Mouse (Mus musculus): ENCODE measurements around the gene Map1lc3b. TPM values are rescaled to one million over a fixed set of nuclear protein-coding genes. Genes with fewer than 3 reads are reported as not detected.
"Not testable (repeated sequence)": the region's sequence is repeated elsewhere in the genome, so short reads cannot be mapped to it uniquely, and the experiment has no call there.

The Map1lc3b gene
- polyA plus RNA-seq, 1 experiment from 2014 or later = 214 TPM

GRCm38 (mm10) chr8:121593983-121594382 lies 3.8 kb downstream of the Map1lc3b start:
- no peak for ATAC-seq (ENCODE audit: insufficient number of reproducible peaks, insufficient read depth, low FRiP score, low TSS enrichment)
- Histone ChIP-seq H3K4me1 (peaks cover 24% of the 10 kb centered on the region), H3K9me3 (no peaks in the 10 kb centered on the region), H3K4me2 (replicated peaks) (no peak overlapping the region), H3K36me3 (peaks cover 47% of the 10 kb centered on the region), H3K9ac (no peak overlapping the region), H3K27me3 (no peaks in the 10 kb centered on the region), H3K27ac (no peak overlapping the region), H3K4me3 (no peak overlapping the region)
- WGBS = 72% methylated on average over 9 of the region's 9 CpGs

- not testable (repeated sequence) for ATAC-seq (ENCODE audit: insufficient number of reproducible peaks, insufficient read depth, low FRiP score, low TSS enrichment); H3K27ac ChIP-seq; H3K27me3 ChIP-seq; H3K4me1 ChIP-seq; H3K9ac ChIP-seq; H3K9me3 ChIP-seq; H3K4me2 ChIP-seq (replicated peaks); H3K4me3 ChIP-seq
- WGBS = 91% methylated on average over 2 of the region's 2 CpGs
- peaks cover 79% of the 10 kb centered on the region for H3K36me3 ChIP-seq
Measured at GRCm38 (mm10) chr8:121597492-121597891, 7.3 kb downstream of the Map1lc3b start.

DNA sequence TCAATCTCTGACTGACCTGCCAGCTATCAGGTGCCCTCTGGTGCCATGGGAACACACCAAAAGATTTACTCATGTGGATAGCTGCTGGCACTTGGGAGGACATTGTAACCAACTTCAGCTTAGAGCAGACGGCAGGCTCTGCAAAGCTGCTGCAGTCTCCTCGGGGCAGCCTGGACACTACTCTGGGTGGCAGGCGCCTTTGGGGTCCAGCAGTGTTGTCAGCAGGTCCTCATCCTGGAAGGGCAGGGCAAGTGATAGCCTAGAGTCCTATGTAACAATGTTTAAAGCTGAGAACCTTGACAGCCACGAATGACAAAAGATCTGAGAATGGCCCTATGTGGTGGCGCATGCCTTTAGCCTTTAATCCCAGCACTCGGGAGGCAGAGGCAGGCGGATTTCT lies 8.0 kb downstream of the Map1lc3b start:
- no peak for ATAC-seq (ENCODE audit: insufficient number of reproducible peaks, insufficient read depth, low FRiP score, low TSS enrichment)
- Histone ChIP-seq H3K4me1 (no peaks in the 10 kb centered on the region), H3K36me3 (peaks cover 85% of the 10 kb centered on the region), H3K9ac (no peak overlapping the region), H3K4me2 (replicated peaks) (no peak overlapping the region), H3K27ac (no peak overlapping the region), H3K27me3 (no peaks in the 10 kb centered on the region), H3K9me3 (no peaks in the 10 kb centered on the region), H3K4me3 (no peak overlapping the region)
- 91% methylated on average over 7 of the region's 7 CpGs for WGBS

DNA sequence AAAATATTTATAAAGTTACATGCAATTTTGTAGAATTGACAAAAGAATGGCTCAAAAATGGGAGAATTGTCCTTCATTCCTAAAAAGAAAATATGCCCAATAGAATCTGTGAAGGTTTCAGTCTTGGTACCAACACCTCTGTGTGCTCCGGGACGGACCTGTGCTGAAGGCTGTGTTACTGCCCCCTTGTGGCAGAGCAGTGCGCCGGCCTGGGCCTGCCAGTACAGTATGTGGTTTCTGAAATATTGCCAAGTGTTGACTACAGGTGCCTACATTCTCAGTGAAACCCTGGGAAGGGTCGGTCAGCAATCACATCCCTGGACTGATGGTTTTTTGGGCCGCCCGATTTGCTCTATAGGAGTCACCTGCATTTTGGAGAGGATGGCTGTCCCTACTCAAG lies 8.7 kb downstream of the Map1lc3b start:
- H3K27me3 ChIP-seq = no peaks in the 10 kb centered on the region
- H3K4me1 ChIP-seq = no peaks in the 10 kb centered on the region
- no peaks in the 10 kb centered on the region for H3K9me3 ChIP-seq
- H3K4me3 ChIP-seq = no peak overlapping the region
- no peak; the same call in 1 of the 2 replicates for ATAC-seq (ENCODE audit: insufficient number of reproducible peaks, insufficient read depth, low FRiP score, low TSS enrichment)
- H3K4me2 ChIP-seq (replicated peaks) = no peak overlapping the region
- H3K27ac ChIP-seq = no peak overlapping the region
- no peak overlapping the region for H3K9ac ChIP-seq
- H3K36me3 ChIP-seq = peaks cover 83% of the 10 kb centered on the region
- 33% methylated on average over 7 of the region's 7 CpGs for WGBS

DNA sequence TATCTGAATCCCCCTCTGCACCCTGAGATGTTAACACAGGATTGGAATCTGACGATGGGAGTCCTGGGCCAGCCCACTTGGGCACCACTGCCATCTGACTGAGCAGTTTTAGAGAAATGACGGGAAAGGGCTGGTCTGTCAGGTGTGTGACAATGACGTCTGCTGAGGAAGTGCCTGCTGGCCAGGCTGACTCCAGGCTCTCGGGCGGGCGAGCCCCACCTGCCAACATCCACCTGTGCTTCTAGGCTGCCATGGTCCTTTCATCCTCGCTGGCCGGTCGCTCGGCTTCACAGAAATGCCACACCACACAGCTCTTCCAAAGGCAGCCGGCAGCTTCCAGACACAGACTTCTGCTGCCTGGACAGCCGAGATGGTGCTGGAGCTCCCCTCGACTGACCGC lies 9.7 kb downstream of the Map1lc3b start:
- Histone ChIP-seq H3K9me3 (no peaks in the 10 kb centered on the region), H3K9ac (no peak overlapping the region), H3K27me3 (no peaks in the 10 kb centered on the region), H3K4me2 (replicated peaks) (no peak overlapping the region), H3K27ac (no peak overlapping the region), H3K4me3 (no peak overlapping the region), H3K36me3 (peaks cover 83% of the 10 kb centered on the region), H3K4me1 (no peaks in the 10 kb centered on the region)
- ATAC-seq (ENCODE audit: insufficient number of reproducible peaks, insufficient read depth, low FRiP score, low TSS enrichment) = no peak
- 90% methylated on average over 14 of the region's 14 CpGs for WGBS

- Histone ChIP-seq H3K4me3 (no peak overlapping the region), H3K27me3 (no peaks in the 10 kb centered on the region), H3K9ac (no peak overlapping the region), H3K27ac (no peak overlapping the region), H3K4me2 (replicated peaks) (no peak overlapping the region), H3K9me3 (no peaks in the 10 kb centered on the region), H3K36me3 (peaks cover 87% of the 10 kb centered on the region), H3K4me1 (no peaks in the 10 kb centered on the region)
- 96% methylated on average over 12 of the region's 12 CpGs for WGBS
- no peak for ATAC-seq (ENCODE audit: insufficient number of reproducible peaks, insufficient read depth, low FRiP score, low TSS enrichment)
Measured at GRCm38 (mm10) chr8:121602411-121602810, 12.2 kb downstream of the Map1lc3b start.

DNA sequence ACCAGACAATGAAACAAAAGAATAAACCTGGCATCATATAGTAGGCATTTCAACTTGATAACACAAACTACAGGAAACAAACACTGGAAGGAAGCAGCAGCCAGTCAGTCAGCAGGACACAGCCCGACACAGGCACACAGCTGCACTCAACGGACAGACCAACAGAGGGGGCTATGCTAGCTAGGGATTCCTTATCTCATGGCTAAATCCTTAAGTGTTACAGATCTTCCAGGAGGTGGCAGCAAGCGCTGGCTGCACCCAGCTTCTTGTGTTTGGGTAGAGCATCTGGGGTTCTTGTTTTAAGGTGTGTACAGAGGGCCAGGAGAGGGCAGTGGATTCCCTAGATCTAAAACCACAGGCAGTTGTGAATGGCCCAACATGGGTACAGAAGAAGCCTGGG lies 12.7 kb downstream of the Map1lc3b start:
- H3K36me3 ChIP-seq = peaks cover 87% of the 10 kb centered on the region
- H3K4me3 ChIP-seq = no peak overlapping the region
- H3K27ac ChIP-seq = no peak overlapping the region
- no peak overlapping the region for H3K4me2 ChIP-seq (replicated peaks)
- no peaks in the 10 kb centered on the region for H3K9me3 ChIP-seq
- ATAC-seq (ENCODE audit: insufficient number of reproducible peaks, insufficient read depth, low FRiP score, low TSS enrichment) = no peak
- no peaks in the 10 kb centered on the region for H3K4me1 ChIP-seq
- H3K9ac ChIP-seq = no peak overlapping the region
- H3K27me3 ChIP-seq = no peaks in the 10 kb centered on the region
- WGBS = 30% methylated on average over 3 of the region's 3 CpGs

GRCm38 (mm10) chr8:121603801-121604200 lies 13.6 kb downstream of the Map1lc3b start:
- no peak overlapping the region for H3K4me2 ChIP-seq (replicated peaks)
- no peaks in the 10 kb centered on the region for H3K27me3 ChIP-seq
- no peak overlapping the region for H3K4me3 ChIP-seq
- 96% methylated on average over 12 of the region's 12 CpGs for WGBS
- no peak for ATAC-seq (ENCODE audit: insufficient number of reproducible peaks, insufficient read depth, low FRiP score, low TSS enrichment)
- H3K27ac ChIP-seq = no peak overlapping the region
- peaks cover 90% of the 10 kb centered on the region for H3K36me3 ChIP-seq
- no peaks in the 10 kb centered on the region for H3K9me3 ChIP-seq
- H3K9ac ChIP-seq = no peak overlapping the region
- no peaks in the 10 kb centered on the region for H3K4me1 ChIP-seq

DNA sequence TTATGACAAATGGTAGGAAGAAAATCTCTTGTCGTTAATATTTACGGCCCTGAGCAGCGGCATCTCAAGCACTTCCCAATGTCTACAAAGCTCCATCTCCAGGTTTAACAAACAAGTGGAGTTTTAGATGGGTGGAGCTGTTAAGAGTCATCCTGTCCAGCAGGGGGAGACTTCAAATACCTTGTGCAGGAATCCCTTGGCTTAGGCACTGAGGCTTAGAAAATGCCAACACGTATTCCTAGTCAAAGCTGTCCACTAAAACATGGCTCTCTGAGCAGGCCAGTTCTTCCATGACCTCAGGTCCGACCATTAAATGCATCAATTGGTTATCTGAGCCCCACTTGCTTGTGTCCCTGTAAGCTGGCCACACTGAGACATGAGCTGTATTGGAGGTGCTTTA lies 17.5 kb downstream of the Map1lc3b start:
- H3K4me3 ChIP-seq = no peak overlapping the region
- 92% methylated on average over 5 of the region's 5 CpGs for WGBS
- H3K4me2 ChIP-seq (replicated peaks) = no peak overlapping the region
- no peak overlapping the region for H3K9ac ChIP-seq
- ATAC-seq (ENCODE audit: insufficient number of reproducible peaks, insufficient read depth, low FRiP score, low TSS enrichment) = no peak
- H3K27ac ChIP-seq = no peak overlapping the region
- H3K4me1 ChIP-seq = no peaks in the 10 kb centered on the region
- no peaks in the 10 kb centered on the region for H3K27me3 ChIP-seq
- H3K36me3 ChIP-seq = peaks cover 76% of the 10 kb centered on the region
- no peaks in the 10 kb centered on the region for H3K9me3 ChIP-seq

GRCm38 (mm10) chr8:121609251-121609650 lies 19.1 kb downstream of the Map1lc3b start:
- Histone ChIP-seq H3K27ac (no peak overlapping the region), H3K4me2 (replicated peaks) (no peak overlapping the region), H3K27me3 (no peaks in the 10 kb centered on the region), H3K36me3 (peaks cover 63% of the 10 kb centered on the region), H3K9ac (no peak overlapping the region), H3K4me3 (no peak overlapping the region), H3K9me3 (no peaks in the 10 kb centered on the region), H3K4me1 (no peaks in the 10 kb centered on the region)
- WGBS = 94% methylated on average over 15 of the region's 15 CpGs
- ATAC-seq (ENCODE audit: insufficient number of reproducible peaks, insufficient read depth, low FRiP score, low TSS enrichment) = no peak

GRCm38 (mm10) chr8:121609916-121610315 lies 19.8 kb downstream of the Map1lc3b start:
- Histone ChIP-seq H3K36me3 (peaks cover 56% of the 10 kb centered on the region), H3K27ac (no peak overlapping the region)
- ATAC-seq (ENCODE audit: insufficient number of reproducible peaks, insufficient read depth, low FRiP score, low TSS enrichment) = no peak

DNA sequence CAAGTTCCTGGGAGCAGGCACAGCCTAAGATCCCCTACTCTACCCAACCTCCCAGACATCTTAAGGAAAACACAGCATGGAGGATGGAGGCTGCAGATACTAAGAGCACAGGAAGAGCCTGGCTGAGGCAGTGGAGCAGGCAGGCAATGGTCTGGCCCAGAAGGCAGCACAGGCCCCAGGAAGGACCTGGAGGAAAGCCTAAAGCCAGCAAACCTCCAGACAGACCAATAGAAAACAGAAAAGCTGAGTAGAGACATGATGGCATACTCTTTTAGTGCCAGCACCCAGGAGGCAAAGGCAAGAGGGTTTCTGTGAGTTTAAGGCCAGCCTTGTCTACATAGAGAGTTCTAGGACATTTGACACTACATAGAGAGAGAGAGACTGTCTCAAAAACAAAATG lies 23.3 kb downstream of the Map1lc3b start:
- Histone ChIP-seq H3K27me3 (no peaks in the 10 kb centered on the region), H3K36me3 (peaks cover 52% of the 10 kb centered on the region), H3K9ac (no peak overlapping the region), H3K9me3 (no peaks in the 10 kb centered on the region), H3K4me2 (replicated peaks) (no peak overlapping the region), H3K27ac (no peak overlapping the region), H3K4me3 (no peak overlapping the region), H3K4me1 (no peaks in the 10 kb centered on the region)
- no peak for ATAC-seq (ENCODE audit: insufficient number of reproducible peaks, insufficient read depth, low FRiP score, low TSS enrichment)

More at GRCm38 (mm10) chr8:121609916-121610315, 19.8 kb downstream of the Map1lc3b start:
- 88% methylated on average over 11 of the region's 11 CpGs for WGBS
- no peak overlapping the region for H3K9ac ChIP-seq
- H3K4me3 ChIP-seq = no peak overlapping the region
- no peaks in the 10 kb centered on the region for H3K4me1 ChIP-seq
- H3K27me3 ChIP-seq = no peaks in the 10 kb centered on the region
- no peaks in the 10 kb centered on the region for H3K9me3 ChIP-seq
- H3K4me2 ChIP-seq (replicated peaks) = no peak overlapping the region

GRCm38 (mm10) chr8:121619401-121619995 lies 29.3 kb downstream of the Map1lc3b start:
- Histone ChIP-seq H3K4me3 (no peak overlapping the region), H3K4me1 (peaks cover 9% of the 10 kb centered on the region; the same call in 1 of the 2 replicates), H3K27ac (no peak overlapping the region), H3K27me3 (no peaks in the 10 kb centered on the region), H3K36me3 (peaks cover 28% of the 10 kb centered on the region), H3K9ac (no peak overlapping the region), H3K4me2 (replicated peaks) (no peak overlapping the region), H3K9me3 (no peaks in the 10 kb centered on the region)
- ATAC-seq (ENCODE audit: insufficient number of reproducible peaks, insufficient read depth, low FRiP score, low TSS enrichment) = no peak
- 71% methylated on average over 7 of the region's 7 CpGs for WGBS

All from embryonic facial prominence, embryonic 12.5 days (tissue).